Mouse (Mus musculus) liver, postnatal 0 days (tissue): ENCODE measurements around the gene Dhrs3. TPM values are rescaled to one million over a fixed set of nuclear protein-coding genes. Genes with fewer than 3 reads are reported as not detected.
A peak's percentile ranks its signal among the peaks of the same experiment; 100 is the strongest.

ENCODE experiments used
- ATAC-seq: fragments of 200-750 bp; cut with Nextera tagmentation; 2 replicates; pipeline ENCODE4 v1.8.0; 2017; ENCODE audit warnings: mild to moderate bottlenecking, moderate library complexity
- DNase-seq: peaks from one replicate; pipeline ENCODE4 v3.0.0-alpha.2; 2016
- H3K27ac ChIP-seq: fragments of 300-500 bp; sonication (generic); 2 replicates; pipeline ENCODE4 v1.5.1; 2014; ENCODE audit warnings: antibody characterized with exemption, moderate library complexity, mild to moderate bottlenecking, low read depth
- H3K27me3 ChIP-seq: fragments of 300-500 bp; sonication (generic); 2 replicates; pipeline ENCODE4 v1.6.1; 2014; ENCODE audit warnings: low read length, control low read depth, mixed read lengths; ENCODE audit not compliant: insufficient read depth
- H3K36me3 ChIP-seq: fragments of 300-500 bp; sonication (generic); replicated peaks from 2 replicates; pipeline ENCODE4 v1.6.1; 2014; ENCODE audit warnings: mild to moderate bottlenecking, control low read depth, low read length, moderate library complexity, mixed read lengths; ENCODE audit not compliant: insufficient read depth
- H3K4me1 ChIP-seq: fragments of 300-500 bp; sonication (generic); 2 replicates; pipeline ENCODE4 v1.6.1; 2014; ENCODE audit warnings: antibody characterized with exemption, mild to moderate bottlenecking, control low read depth; ENCODE audit not compliant: insufficient read depth
- H3K4me2 ChIP-seq: fragments of 300-500 bp; sonication (generic); 2 replicates; pipeline ENCODE4 v1.6.1; 2014; ENCODE audit warnings: low read depth, mild to moderate bottlenecking, low read length, moderate library complexity, mixed read lengths
- H3K4me3 ChIP-seq: fragments of 300-500 bp; sonication (generic); 2 replicates; pipeline ENCODE4 v1.5.1; 2014; ENCODE audit warnings: low read depth, low read length
- H3K9ac ChIP-seq: fragments of 300-500 bp; sonication (generic); replicated peaks from 2 replicates; pipeline ENCODE4 v1.6.1; 2014; ENCODE audit warnings: mild to moderate bottlenecking, moderate library complexity
- H3K9me3 ChIP-seq: fragments of 300-500 bp; sonication (generic); 2 replicates; pipeline ENCODE4 v1.6.1; 2016; ENCODE audit warnings: mild to moderate bottlenecking, control low read depth, low read length, mixed read lengths
- CTCF ChIP-seq: sonication (generic); IDR thresholded peaks from 2 replicates; pipeline ENCODE4 v1.5.1; 2016; ENCODE audit warnings: antibody characterized with exemption, low read depth
- EP300 ChIP-seq: IDR thresholded peaks from 2 replicates; pipeline ENCODE4 v1.6.1; 2016; ENCODE audit warnings: antibody characterized with exemption, low read depth, mild to moderate bottlenecking
- whole genome bisulfite sequencing: fragments of 180-500 bp; shearing (Covaris S2); extraction: QIAGEN DNeasy Blood & Tissue Kit; methylation state at CpG from one replicate; pipeline ENCODE4 v1.1.7; 2014; ENCODE audit not compliant: insufficient replicate concordance; 5-methylcytosine and 5-hydroxymethylcytosine counted together
- polyA plus RNA-seq: library from polyadenylated mRNA; unstranded; fragments of >200 nt; fragmentation: Nextera tagmentation; extraction: Ambion mirVana; gene quantifications from 2 replicates; pipeline ENCODE4 v1.2.1, GENCODE M21; 2015

The Dhrs3 gene
- polyA plus RNA-seq, 1 experiment from 2014 or later, result 49.8 TPM

GRCm38 (mm10) chr4:144895211-144895590 lies 2.6 kb downstream of the Dhrs3 start:
- Histone ChIP-seq H3K4me3 (peak overlapping the region; percentile 78), H3K27me3 (no peaks in the 10 kb centered on the region), H3K36me3 (peaks cover 10% of the 10 kb centered on the region; the same call in 1 of the 2 replicates), H3K9ac (peak overlapping the region; percentile 84), H3K4me2 (peak overlapping the region; percentile 87), H3K9me3 (no peaks in the 10 kb centered on the region), H3K27ac (peak overlapping the region; percentile 93), H3K4me1 (peaks cover 33% of the 10 kb centered on the region)
- TF ChIP-seq CTCF (no peak), EP300 (no peak)
- ATAC-seq (no peak), DNase-seq (no peak)
- WGBS, result 48% methylated on average over 2 of the region's 2 CpGs

GRCm38 (mm10) chr4:144896321-144896720 lies 3.7 kb downstream of the Dhrs3 start:
- WGBS, result 42% methylated on average over 3 of the region's 3 CpGs
- Histone ChIP-seq H3K36me3 (peaks cover 10% of the 10 kb centered on the region; the same call in 1 of the 2 replicates), H3K4me1 (peaks cover 38% of the 10 kb centered on the region), H3K4me2 (peak overlapping the region; percentile 67), H3K27me3 (no peaks in the 10 kb centered on the region), H3K4me3 (0 out of 2 replicates have a peak overlapping the region, but pooled peaks have one; percentile 24), H3K27ac (peak overlapping the region; percentile 93), H3K9ac (peak overlapping the region; percentile 47; the same call in 1 of the 2 replicates), H3K9me3 (no peaks in the 10 kb centered on the region)
- TF ChIP-seq CTCF (peak; percentile 54), EP300 (peak; percentile 30; the same call in 1 of the 2 replicates)
- ATAC-seq (no peak), DNase-seq (peak; percentile 73)

DNA sequence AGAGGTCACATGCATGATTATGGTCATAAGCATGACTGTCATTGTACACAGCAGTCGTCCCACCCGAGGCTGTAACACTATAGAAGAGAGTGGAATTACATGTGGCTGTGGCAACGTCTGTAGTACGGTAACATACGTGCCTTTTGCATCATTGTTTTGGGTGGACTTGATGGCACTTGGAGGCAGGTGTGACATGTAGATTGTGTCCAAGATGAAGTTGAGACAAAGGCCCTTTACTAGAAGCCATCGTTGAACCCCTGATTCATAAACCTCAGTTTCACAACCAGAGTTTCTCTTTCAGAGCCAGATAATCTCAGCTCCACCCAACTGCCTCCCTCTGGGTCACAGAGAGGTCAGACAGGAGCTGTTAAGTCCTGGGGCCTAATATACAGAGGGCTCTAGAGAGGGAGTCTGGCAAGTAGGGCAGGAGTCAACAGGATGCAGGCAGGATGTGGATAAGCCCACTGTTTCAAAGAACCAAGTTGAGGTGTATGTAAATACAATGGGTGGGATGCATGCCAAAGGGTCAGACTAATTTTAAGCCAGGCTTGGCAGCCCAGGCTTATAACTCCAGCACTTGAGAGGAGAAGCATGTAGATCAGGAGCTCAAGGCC lies 5.5 kb downstream of the Dhrs3 start:
- H3K27ac ChIP-seq, result peak overlapping the region; percentile 93
- no peaks in the 10 kb centered on the region for H3K27me3 ChIP-seq
- no peak for DNase-seq
- H3K4me3 ChIP-seq, result no peak overlapping the region
- H3K9me3 ChIP-seq, result no peaks in the 10 kb centered on the region
- no peak overlapping the region for H3K9ac ChIP-seq
- ATAC-seq, result peak; percentile 33
- no peak overlapping the region for H3K4me2 ChIP-seq
- WGBS, result 46% methylated on average over 6 of the region's 6 CpGs
- TF ChIP-seq CTCF, result no peak
- peak; percentile 61 for TF ChIP-seq EP300
- H3K36me3 ChIP-seq, result peaks cover 10% of the 10 kb centered on the region; the same call in 1 of the 2 replicates
- H3K4me1 ChIP-seq, result peaks cover 52% of the 10 kb centered on the region

DNA sequence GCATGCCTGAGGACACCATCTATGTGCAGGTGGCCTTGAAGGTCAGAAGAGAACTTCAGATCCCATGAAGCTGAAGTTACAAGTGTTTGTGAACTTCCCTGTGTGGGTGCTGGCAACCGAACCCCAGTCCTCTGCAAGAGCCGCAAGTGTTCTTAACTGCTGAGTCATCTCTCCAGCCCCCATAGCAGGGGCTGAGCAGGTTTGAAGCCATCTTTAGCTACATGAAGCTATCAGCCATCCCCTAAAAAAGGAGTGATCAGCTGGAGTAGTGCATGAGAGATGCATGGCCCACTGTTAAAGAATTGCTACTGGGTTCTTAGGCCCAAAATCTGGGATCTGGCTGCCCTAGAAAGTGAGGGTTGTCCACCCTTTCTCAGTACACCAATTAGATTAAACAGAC lies 6.1 kb downstream of the Dhrs3 start:
- H3K4me2 ChIP-seq, result no peak overlapping the region
- whole genome bisulfite sequencing, result 93% methylated on average over 2 of the region's 2 CpGs
- H3K9ac ChIP-seq, result no peak overlapping the region
- H3K27ac ChIP-seq, result peak overlapping the region; percentile 93; the same call in 1 of the 2 replicates
- no peak for ATAC-seq
- peaks cover 57% of the 10 kb centered on the region for H3K4me1 ChIP-seq
- H3K36me3 ChIP-seq, result peaks cover 10% of the 10 kb centered on the region; the same call in 1 of the 2 replicates
- no peaks in the 10 kb centered on the region for H3K9me3 ChIP-seq
- no peak for TF ChIP-seq CTCF
- no peak for TF ChIP-seq EP300
- H3K27me3 ChIP-seq, result no peaks in the 10 kb centered on the region
- no peak overlapping the region for H3K4me3 ChIP-seq
- no peak for DNase-seq

GRCm38 (mm10) chr4:144901561-144902111 lies 9.0 kb downstream of the Dhrs3 start:
- peaks cover 83% of the 10 kb centered on the region for H3K4me1 ChIP-seq
- TF ChIP-seq CTCF, result no peak
- TF ChIP-seq EP300, result no peak
- WGBS, result 43% methylated on average over 5 of the region's 5 CpGs
- peak; percentile 31 for DNase-seq
- no peaks in the 10 kb centered on the region for H3K27me3 ChIP-seq
- H3K9ac ChIP-seq, result no peak overlapping the region
- H3K9me3 ChIP-seq, result no peaks in the 10 kb centered on the region
- H3K36me3 ChIP-seq, result peaks cover 10% of the 10 kb centered on the region; the same call in 1 of the 2 replicates
- H3K4me2 ChIP-seq, result peak overlapping the region; percentile 27; the same call in 1 of the 2 replicates
- peak; percentile 18 for ATAC-seq
- H3K4me3 ChIP-seq, result no peak overlapping the region
- H3K27ac ChIP-seq, result peak overlapping the region; percentile 78

GRCm38 (mm10) chr4:144903088-144903487 lies 10.5 kb downstream of the Dhrs3 start:
- no peak overlapping the region for H3K9ac ChIP-seq
- ATAC-seq (no peak), DNase-seq (no peak)
- no peak overlapping the region for H3K4me3 ChIP-seq
- TF ChIP-seq EP300 (no peak), CTCF (no peak)
- H3K27ac ChIP-seq, result peak overlapping the region; percentile 78
- no peaks in the 10 kb centered on the region for H3K27me3 ChIP-seq
- H3K36me3 ChIP-seq, result peaks cover 10% of the 10 kb centered on the region; the same call in 1 of the 2 replicates
- WGBS, result 60% methylated on average over 1 of the region's 1 CpGs
- no peaks in the 10 kb centered on the region for H3K9me3 ChIP-seq
- no peak overlapping the region for H3K4me2 ChIP-seq
- H3K4me1 ChIP-seq, result peaks cover 86% of the 10 kb centered on the region
